Mouse (Mus musculus): ENCODE results near the gene Slc12a6. TPM values are rescaled to one million over a fixed set of nuclear protein-coding genes. Genes with fewer than 3 reads are reported as not detected.

Gene Slc12a6
- polyA plus RNA-seq, 1 experiment from 2014 or later, result 19.2 TPM

DNA sequence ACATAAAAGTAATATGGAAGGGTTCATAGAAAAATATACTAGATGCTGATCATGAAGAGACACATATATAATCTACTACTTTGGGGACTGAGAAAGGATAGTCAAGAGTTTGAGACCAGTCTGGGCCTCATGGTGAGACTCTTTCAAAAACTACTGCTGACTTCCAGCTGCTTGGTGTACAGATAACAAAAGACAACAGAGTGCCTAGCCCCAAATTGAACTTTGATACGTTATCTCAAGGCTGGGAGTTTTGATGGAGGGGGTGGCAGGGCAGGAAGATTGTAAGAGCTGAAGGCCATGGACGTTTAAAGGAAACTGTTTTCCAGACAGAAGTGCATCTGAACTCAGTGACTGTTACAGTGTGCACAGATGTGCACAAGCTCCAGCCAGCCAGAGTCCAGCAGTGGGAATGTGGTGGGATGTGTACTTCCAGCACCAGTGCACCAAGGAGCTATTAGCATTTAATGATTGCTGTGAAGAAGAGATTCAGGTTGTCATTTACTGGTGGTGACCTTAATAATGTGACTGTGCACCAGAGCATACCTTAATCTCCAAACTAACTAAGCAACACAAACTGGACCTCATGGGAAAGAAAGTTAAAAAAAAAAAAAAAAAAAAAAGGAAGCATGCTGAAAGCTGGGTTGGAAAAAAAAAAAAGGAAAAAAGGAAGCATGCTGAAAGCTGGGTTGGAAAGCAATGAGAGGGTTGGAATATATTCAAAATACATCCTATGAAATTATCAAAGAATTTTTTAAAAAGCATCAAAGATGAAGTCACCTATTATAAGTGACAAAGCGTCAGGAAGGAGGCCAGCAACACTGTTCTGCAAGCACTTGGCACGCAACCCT, 66.7 kb downstream of the Slc12a6 start:
- Histone ChIP-seq H3K9me3 (replicated peaks; ENCODE audit: control insufficient read depth, low read length, poor library complexity, severe bottlenecking) (no peaks in the 10 kb centered on the region), H3K36me3 (ENCODE audit: control insufficient read depth, insufficient read depth, low read length) (peaks cover 13% of the 10 kb centered on the region), H3K27me3 (ENCODE audit: control insufficient read depth, insufficient read depth, low read depth, low read length) (no peaks in the 10 kb centered on the region), H3K4me2 (ENCODE audit: low read length) (no peak overlapping the region), H3K9ac (ENCODE audit: low read depth, low read length) (no peak overlapping the region), H3K27ac (ENCODE audit: low read length) (no peak overlapping the region), H3K4me1 (ENCODE audit: control insufficient read depth, insufficient read depth, low read length) (no peaks in the 10 kb centered on the region), H3K4me3 (ENCODE audit: low read depth, low read length) (no peak overlapping the region)
- 69% methylated on average over 4 of the region's 4 CpGs for WGBS
- ATAC-seq, result no peak

DNA sequence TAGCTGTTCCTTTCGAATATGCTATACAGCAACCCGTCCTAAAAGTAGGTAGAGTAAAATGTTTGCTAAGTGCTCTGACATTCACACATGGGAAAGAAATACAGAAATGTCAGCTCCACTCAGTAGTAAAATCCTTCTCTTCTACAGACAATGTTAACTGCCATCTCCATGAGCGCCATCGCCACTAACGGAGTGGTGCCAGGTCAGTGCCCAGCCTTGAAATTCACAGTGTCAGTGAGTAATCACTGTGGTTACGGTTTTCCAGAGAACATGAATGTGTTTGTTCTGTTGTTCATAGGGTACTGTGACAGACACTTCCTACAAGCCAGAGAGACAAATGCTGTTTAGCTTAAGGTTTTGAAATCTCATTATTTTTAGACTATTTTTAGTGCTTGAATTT, 71.6 kb downstream of the Slc12a6 start:
- Histone ChIP-seq H3K27me3 (ENCODE audit: control insufficient read depth, insufficient read depth, low read depth, low read length) (no peaks in the 10 kb centered on the region), H3K36me3 (ENCODE audit: control insufficient read depth, insufficient read depth, low read length) (peaks cover 28% of the 10 kb centered on the region), H3K9ac (ENCODE audit: low read depth, low read length) (no peak overlapping the region), H3K9me3 (replicated peaks; ENCODE audit: control insufficient read depth, low read length, poor library complexity, severe bottlenecking) (no peaks in the 10 kb centered on the region), H3K4me3 (ENCODE audit: low read depth, low read length) (no peak overlapping the region), H3K4me1 (ENCODE audit: control insufficient read depth, insufficient read depth, low read length) (no peaks in the 10 kb centered on the region), H3K27ac (ENCODE audit: low read length) (no peak overlapping the region), H3K4me2 (ENCODE audit: low read length) (no peak overlapping the region)
- 93% methylated on average over 6 of the region's 6 CpGs for WGBS
- no peak for ATAC-seq

DNA sequence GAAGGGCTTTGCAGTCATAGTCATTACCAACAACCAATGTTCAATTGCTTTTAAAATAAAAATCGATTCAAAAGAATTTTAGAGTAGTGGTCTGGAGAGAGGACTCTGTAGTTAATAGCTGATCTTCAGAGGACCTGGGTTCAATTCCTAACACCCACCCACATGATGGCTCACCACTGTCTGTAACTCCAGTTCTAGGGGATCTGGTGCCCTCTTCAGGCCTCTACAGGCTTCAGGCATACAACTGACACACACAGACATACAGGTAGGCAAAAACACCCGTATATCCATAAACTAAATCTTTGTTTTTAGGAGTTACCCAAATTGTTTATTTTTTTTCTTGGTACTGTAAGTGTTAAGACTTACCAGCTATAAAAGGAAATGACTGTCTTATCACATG, 74.1 kb downstream of the Slc12a6 start:
- Histone ChIP-seq H3K4me2 (ENCODE audit: low read length) (no peak overlapping the region), H3K9ac (ENCODE audit: low read depth, low read length) (no peak overlapping the region)
- 85% methylated on average over 2 of the region's 2 CpGs for WGBS

DNA sequence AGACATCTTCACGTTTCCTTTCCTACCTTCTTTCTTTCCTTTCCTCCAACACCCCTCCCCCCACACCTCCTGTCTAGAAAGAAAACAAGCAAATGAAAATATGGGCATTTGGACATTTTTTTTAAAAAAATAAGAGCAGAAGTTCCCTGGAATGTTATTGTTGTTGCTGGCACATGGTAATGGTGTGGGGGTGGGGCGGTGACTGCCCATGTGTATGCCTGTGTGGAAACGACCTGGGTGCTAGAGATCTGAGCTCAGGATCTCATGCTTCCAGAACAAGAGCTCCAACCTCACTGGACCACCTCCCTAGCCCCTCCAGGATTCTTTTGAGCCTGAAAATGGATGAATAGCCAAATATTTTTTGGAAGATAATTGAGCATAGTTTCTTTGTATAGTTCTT, 75.5 kb downstream of the Slc12a6 start:
- Histone ChIP-seq H3K27ac (ENCODE audit: low read length) (no peak overlapping the region), H3K36me3 (ENCODE audit: control insufficient read depth, insufficient read depth, low read length) (peaks cover 28% of the 10 kb centered on the region), H3K4me1 (ENCODE audit: control insufficient read depth, insufficient read depth, low read length) (no peaks in the 10 kb centered on the region), H3K4me2 (ENCODE audit: low read length) (no peak overlapping the region), H3K9me3 (replicated peaks; ENCODE audit: control insufficient read depth, low read length, poor library complexity, severe bottlenecking) (no peaks in the 10 kb centered on the region), H3K9ac (ENCODE audit: low read depth, low read length) (no peak overlapping the region), H3K4me3 (ENCODE audit: low read depth, low read length) (no peak overlapping the region), H3K27me3 (ENCODE audit: control insufficient read depth, insufficient read depth, low read depth, low read length) (no peaks in the 10 kb centered on the region)
- 76% methylated on average over 3 of the region's 3 CpGs for WGBS
- ATAC-seq, result no peak

More for the DNA sequence above, 74.1 kb downstream of the Slc12a6 start:
- H3K27me3 ChIP-seq (ENCODE audit: control insufficient read depth, insufficient read depth, low read depth, low read length), result no peaks in the 10 kb centered on the region
- no peak for ATAC-seq
- peaks cover 34% of the 10 kb centered on the region for H3K36me3 ChIP-seq (ENCODE audit: control insufficient read depth, insufficient read depth, low read length)
- no peaks in the 10 kb centered on the region for H3K9me3 ChIP-seq (replicated peaks; ENCODE audit: control insufficient read depth, low read length, poor library complexity, severe bottlenecking)
- no peak overlapping the region for H3K27ac ChIP-seq (ENCODE audit: low read length)
- no peaks in the 10 kb centered on the region for H3K4me1 ChIP-seq (ENCODE audit: control insufficient read depth, insufficient read depth, low read length)
- no peak overlapping the region for H3K4me3 ChIP-seq (ENCODE audit: low read depth, low read length)

DNA sequence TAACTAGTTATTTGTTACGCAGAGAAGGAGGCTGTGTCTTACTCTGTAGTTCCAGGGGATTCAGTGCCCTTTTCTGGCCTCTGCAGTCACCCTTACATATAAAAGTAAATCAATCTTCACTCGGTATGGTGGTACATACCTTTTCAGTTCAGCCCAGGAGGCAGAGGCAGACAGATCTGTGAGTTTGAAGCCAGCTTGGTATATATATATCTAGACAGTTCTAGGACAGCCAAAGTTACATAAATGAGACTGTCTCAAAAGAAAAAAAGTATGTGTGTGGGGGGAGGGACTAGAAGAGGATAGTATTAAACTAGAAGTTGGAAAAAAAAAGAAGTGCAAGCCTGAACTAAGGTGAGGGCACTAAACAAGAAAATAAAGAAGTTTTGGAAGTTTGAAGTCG, 82.6 kb downstream of the Slc12a6 start:
- H3K9ac ChIP-seq (ENCODE audit: low read depth, low read length), result no peak overlapping the region
- H3K36me3 ChIP-seq (ENCODE audit: control insufficient read depth, insufficient read depth, low read length), result peaks cover 20% of the 10 kb centered on the region
- 94% methylated on average over 3 of the region's 3 CpGs for WGBS
- H3K27ac ChIP-seq (ENCODE audit: low read length), result no peak overlapping the region
- no peaks in the 10 kb centered on the region for H3K27me3 ChIP-seq (ENCODE audit: control insufficient read depth, insufficient read depth, low read depth, low read length)
- H3K9me3 ChIP-seq (replicated peaks; ENCODE audit: control insufficient read depth, low read length, poor library complexity, severe bottlenecking), result no peaks in the 10 kb centered on the region
- H3K4me3 ChIP-seq (ENCODE audit: low read depth, low read length), result no peak overlapping the region
- H3K4me1 ChIP-seq (ENCODE audit: control insufficient read depth, insufficient read depth, low read length), result no peaks in the 10 kb centered on the region
- no peak overlapping the region for H3K4me2 ChIP-seq (ENCODE audit: low read length)
- no peak for ATAC-seq

DNA sequence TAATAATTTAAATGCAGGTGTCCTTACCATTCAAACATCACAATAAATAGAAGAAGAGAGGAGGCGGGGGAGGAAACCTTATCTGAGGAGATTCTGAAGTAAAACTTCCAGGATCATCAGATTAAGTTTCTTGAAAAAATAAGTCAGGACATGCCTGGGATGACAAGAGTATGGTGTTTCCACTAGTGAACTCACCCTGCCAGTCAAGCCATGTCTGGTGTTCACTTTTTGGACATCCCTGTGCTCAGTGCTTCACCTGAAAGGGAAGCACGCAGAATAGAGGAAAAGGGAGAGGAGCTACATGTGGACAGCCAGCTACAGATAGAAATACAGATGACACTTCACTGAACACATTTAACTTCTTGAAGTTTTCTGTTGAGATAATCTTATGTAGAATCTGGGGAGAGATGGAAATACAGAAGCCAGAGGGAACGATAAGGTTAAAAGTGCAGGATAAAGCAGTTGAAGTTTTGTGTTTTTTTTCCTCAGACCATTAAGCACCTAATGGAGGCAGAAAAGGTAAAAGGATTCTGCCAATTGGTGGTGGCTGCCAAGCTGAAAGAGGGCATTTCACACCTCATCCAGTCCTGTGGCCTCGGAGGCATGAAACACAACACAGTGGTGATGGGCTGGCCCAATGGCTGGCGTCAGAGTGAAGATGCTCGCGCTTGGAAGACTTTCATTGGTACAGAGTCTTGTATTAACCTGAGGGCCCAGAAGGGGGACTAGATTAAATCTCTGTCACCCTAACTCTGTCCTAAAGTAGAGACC, 88.2 kb downstream of the Slc12a6 start:
- no peaks in the 10 kb centered on the region for H3K27me3 ChIP-seq (ENCODE audit: control insufficient read depth, insufficient read depth, low read depth, low read length)
- H3K27ac ChIP-seq (ENCODE audit: low read length), result no peak overlapping the region
- H3K9ac ChIP-seq (ENCODE audit: low read depth, low read length), result no peak overlapping the region
- WGBS, result 91% methylated on average over 7 of the region's 7 CpGs
- H3K9me3 ChIP-seq (replicated peaks; ENCODE audit: control insufficient read depth, low read length, poor library complexity, severe bottlenecking), result no peaks in the 10 kb centered on the region
- H3K4me3 ChIP-seq (ENCODE audit: low read depth, low read length), result no peak overlapping the region
- no peak overlapping the region for H3K4me2 ChIP-seq (ENCODE audit: low read length)
- no peak for ATAC-seq
- no peaks in the 10 kb centered on the region for H3K4me1 ChIP-seq (ENCODE audit: control insufficient read depth, insufficient read depth, low read length)
- peaks cover 39% of the 10 kb centered on the region for H3K36me3 ChIP-seq (ENCODE audit: control insufficient read depth, insufficient read depth, low read length)

DNA sequence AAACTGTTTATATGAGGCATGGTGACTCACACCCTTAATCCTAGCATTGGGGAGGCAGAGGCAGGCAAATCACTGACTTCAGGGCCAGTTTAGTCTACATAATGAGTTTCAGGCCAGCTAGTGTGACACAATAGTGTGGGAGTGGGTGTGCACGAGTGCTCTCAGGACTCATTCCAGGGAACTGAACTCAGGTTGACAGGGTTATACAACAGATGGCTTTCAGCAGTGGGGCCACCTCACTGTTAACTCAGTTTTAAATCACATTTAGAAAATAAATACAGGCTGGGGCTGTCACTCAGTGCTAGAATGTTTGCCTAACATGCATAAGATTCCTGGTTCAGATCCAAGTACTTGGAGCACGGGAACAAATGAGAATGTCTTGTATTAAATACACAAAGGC, 94.0 kb downstream of the Slc12a6 start:
- Histone ChIP-seq H3K4me3 (ENCODE audit: low read depth, low read length) (no peak overlapping the region), H3K27ac (ENCODE audit: low read length) (no peak overlapping the region), H3K9me3 (replicated peaks; ENCODE audit: control insufficient read depth, low read length, poor library complexity, severe bottlenecking) (no peaks in the 10 kb centered on the region), H3K27me3 (ENCODE audit: control insufficient read depth, insufficient read depth, low read depth, low read length) (no peaks in the 10 kb centered on the region), H3K4me2 (ENCODE audit: low read length) (no peak overlapping the region), H3K36me3 (ENCODE audit: control insufficient read depth, insufficient read depth, low read length) (peaks cover 43% of the 10 kb centered on the region), H3K4me1 (ENCODE audit: control insufficient read depth, insufficient read depth, low read length) (no peaks in the 10 kb centered on the region), H3K9ac (ENCODE audit: low read depth, low read length) (no peak overlapping the region)
- WGBS, result 83% methylated on average over 2 of the region's 2 CpGs
- ATAC-seq, result no peak

DNA sequence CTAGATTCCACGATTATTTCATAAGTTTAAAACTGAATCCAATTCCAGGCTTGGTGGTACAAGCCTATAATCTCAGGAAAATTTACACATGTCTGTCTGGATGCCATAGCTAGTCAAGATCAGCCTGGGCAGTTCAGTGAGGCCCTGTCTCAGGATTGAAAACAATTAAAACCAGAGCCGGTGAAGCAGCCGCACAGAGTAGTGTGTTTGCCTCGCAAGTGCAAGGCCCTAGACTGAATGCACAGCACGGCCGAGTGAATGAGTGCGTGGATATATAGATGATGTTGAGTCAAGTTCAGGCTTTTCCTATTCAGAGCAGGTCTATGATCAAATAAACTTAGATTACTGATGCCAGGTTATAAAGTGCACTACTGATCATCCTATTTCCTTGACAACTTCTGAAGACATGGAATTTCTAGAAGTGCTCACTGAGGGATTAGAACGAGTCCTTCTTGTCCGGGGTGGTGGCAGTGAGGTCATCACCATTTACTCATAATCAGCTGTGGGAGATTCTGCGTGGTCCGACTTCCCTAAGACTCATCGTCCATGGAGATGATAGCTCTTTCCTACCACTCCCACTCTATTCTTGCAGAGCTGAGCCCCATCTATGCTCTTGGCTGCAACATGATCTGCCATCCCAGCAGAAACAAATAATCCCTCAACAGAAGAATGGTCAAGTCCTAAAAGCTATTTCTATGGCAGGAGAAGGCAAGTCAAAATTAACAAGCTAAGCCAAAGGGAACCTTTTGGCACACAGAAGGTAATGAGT, 94.6 kb downstream of the Slc12a6 start:
- Histone ChIP-seq H3K36me3 (ENCODE audit: control insufficient read depth, insufficient read depth, low read length) (peaks cover 41% of the 10 kb centered on the region), H3K4me2 (ENCODE audit: low read length) (no peak overlapping the region)
- 92% methylated on average over 12 of the region's 12 CpGs for WGBS

More for the DNA sequence above, 94.6 kb downstream of the Slc12a6 start:
- H3K27me3 ChIP-seq (ENCODE audit: control insufficient read depth, insufficient read depth, low read depth, low read length), result no peaks in the 10 kb centered on the region
- H3K9ac ChIP-seq (ENCODE audit: low read depth, low read length), result no peak overlapping the region
- H3K27ac ChIP-seq (ENCODE audit: low read length), result no peak overlapping the region
- H3K4me1 ChIP-seq (ENCODE audit: control insufficient read depth, insufficient read depth, low read length), result no peaks in the 10 kb centered on the region
- no peak overlapping the region for H3K4me3 ChIP-seq (ENCODE audit: low read depth, low read length)
- ATAC-seq, result no peak
- H3K9me3 ChIP-seq (replicated peaks; ENCODE audit: control insufficient read depth, low read length, poor library complexity, severe bottlenecking), result no peaks in the 10 kb centered on the region

Data from midbrain, embryonic 16.5 days (tissue).